Comparison of ENCODE assay signal across 8 mouse cellular contexts in genomic region chr2:11705201-11706025, GRCm38 (mm10). TPM values are rescaled to one million over a fixed set of nuclear protein-coding genes. Genes with fewer than 3 reads are reported as not detected.
DNase-seq lines count a peak whose midpoint lies in the region; ATAC-seq lines count a peak whose summit lies in the region.

Gene Il15ra, plus strand, starts transcription at chr2:11705290.

- H3K9me3 ChIP-seq in hindbrain, embryonic 12.5 days (replicated peaks) = no peaks in the 10 kb centered on the region

- peak within 1 kb of the TSS; percentile 100 for H3K4me2 ChIP-seq in hindbrain, embryonic 12.5 days (replicated peaks)

- H3K36me3 ChIP-seq in hindbrain, embryonic 12.5 days = no peaks in the 10 kb centered on the region

- peak within 1 kb of the TSS; percentile 64 for H3K9ac ChIP-seq in hindbrain, embryonic 12.5 days

- peak; percentile 79 for ATAC-seq in hindbrain, embryonic 12.5 days (ENCODE audit: low FRiP score)

- DNase-seq in NIH3T3 (ENCODE audit: low read depth) = peak; percentile 47
- peak; percentile 25 to 49 for DNase-seq in cerebellum, postnatal 25 days
- DNase-seq in frontal cortex, postnatal 25 days (ENCODE audit: low spot score in 2 of 2) = peak; percentile 21 to 43
- peak; percentile 23 to 51 for DNase-seq in layer of hippocampus, postnatal 25 days (ENCODE audit: extremely low spot score in 1 of 2, low spot score in 1 of 2)
- DNase-seq in lung, postnatal 36 days = peak; percentile 87
- DNase-seq in retina, postnatal 1 day = peak; percentile 66
- peak; percentile 56 for DNase-seq in urinary bladder, adult 2 months (ENCODE audit: low spot score)

- H3K27me3 ChIP-seq in hindbrain, embryonic 12.5 days = peaks cover 37% of the 10 kb centered on the region

- H3K27ac ChIP-seq in hindbrain, embryonic 12.5 days = no peak within 1 kb of the TSS

- WGBS in hindbrain, embryonic 12.5 days = under 1% methylated on average over 37 of the region's 37 CpGs

- H3K4me3 ChIP-seq in hindbrain, embryonic 12.5 days = peak within 1 kb of the TSS; percentile 55

- H3K4me1 ChIP-seq in hindbrain, embryonic 12.5 days = peaks cover 12% of the 10 kb centered on the region

RNA-seq across cellular contexts. Expression of gene Il15ra, which starts in this region (rescaled TPM):
- polyA plus RNA-seq in hindbrain, embryonic 12.5 days (2016; fragmentation: Nextera tagmentation; extraction: Ambion mirVana) = 0.68 and 0.74 TPM in 2 replicates
- 1 to 10 TPM; 3.1 to 6.4 TPM for total RNA-seq in layer of hippocampus, postnatal 25 days (2021)
- polyA plus RNA-seq in urinary bladder, adult 2 months (2012; rRNA removed) = 25.4 and 29.2 TPM in 2 replicates

Comparison
In these comparisons a context has a peak if more than half of its experiments do, and no peak if none do; other contexts are left out.
1. RNA of gene Il15ra (polyA plus RNA-seq): 25.4 to 29.2 TPM in urinary bladder, adult 2 months; 0.68 to 0.74 TPM in hindbrain, embryonic 12.5 days; every median in the first group is over 10 times any median in the second.
2. Peak in ATAC-seq, H3K4me3 ChIP-seq, H3K9ac ChIP-seq and H3K4me2 ChIP-seq in hindbrain, embryonic 12.5 days; RNA of the gene not detected or under 1 TPM.
3. DNase-seq: peak in every context shown above with its lines; median percentile 87 in lung, postnatal 36 days; 66 in retina, postnatal 1 day; 56 in urinary bladder, adult 2 months; 47 in NIH3T3; 37 in cerebellum, postnatal 25 days; 37 in layer of hippocampus, postnatal 25 days; 32 in frontal cortex, postnatal 25 days.